ENCODE assay signal across 16 mouse cellular contexts in genomic region chr9:46495276-46495675, GRCm38 (mm10).
DNase-seq lines count a peak whose midpoint lies in the region; ATAC-seq lines count a peak whose summit lies in the region.
"Had no signal": no experiment of that assay in that cellular context is flagged by ENCODE, and none has a peak within 500 bp of the region (broad histone marks: within the 10 kb centered on the region; RNA-seq: fewer than 3 reads in every experiment).

No protein-coding gene starts in this region.

- ATAC-seq in kidney, embryonic 15.5 days (replicated peaks; ENCODE audit: low FRiP score) = no peak; the same call in 1 of the 2 replicates
- ATAC-seq: intestine, postnatal 0 days had no signal

- no peak overlapping the region for H3K9ac ChIP-seq in kidney, embryonic 15.5 days
- H3K9ac ChIP-seq: embryonic facial prominence, embryonic 12.5 days; liver, embryonic 15.5 days; lung, embryonic 15.5 days had no signal

- DNase-seq in kidney, adult 18-20 months = peak; percentile 34
- DNase-seq in R1 (ENCODE audit: low read depth, low spot score) = peak; percentile 45
- DNase-seq in kidney, adult 8-10 months = peak; percentile 20 to 66
- DNase-seq in kidney, postnatal 36 days = peak; percentile 64 to 82
- DNase-seq in gastrocnemius, adult 8-10 months (ENCODE audit: low spot score in 2 of 2) = no peak
- DNase-seq in spleen, postnatal 4 days (ENCODE audit: low spot score in 2 of 2) = no peak
- DNase-seq: adrenal gland, postnatal 25 days; liver; lung, postnatal 36 days; midbrain, embryonic 14.5 days had no signal

- 0 out of 2 replicates have a peak, but pooled peaks cover 6% of the 10 kb centered on the region for H3K27me3 ChIP-seq in kidney, embryonic 15.5 days
- H3K27me3 ChIP-seq: embryonic facial prominence, embryonic 12.5 days; liver, embryonic 15.5 days; lung, embryonic 15.5 days had no signal

- no peaks in the 10 kb centered on the region for H3K9me3 ChIP-seq in kidney, embryonic 15.5 days (replicated peaks)
- H3K9me3 ChIP-seq: embryonic facial prominence, embryonic 12.5 days; liver, embryonic 15.5 days; lung, embryonic 15.5 days; megakaryocyte, embryonic 14.5 days had no signal

- 34% methylated on average over 6 of the region's 6 CpGs for WGBS in kidney, embryonic 15.5 days

- no peak overlapping the region for H3K4me2 ChIP-seq in kidney, embryonic 15.5 days
- H3K4me2 ChIP-seq: embryonic facial prominence, embryonic 12.5 days; liver, embryonic 15.5 days; lung, embryonic 15.5 days had no signal

- H3K36me3 ChIP-seq in kidney, embryonic 15.5 days = no peaks in the 10 kb centered on the region
- H3K36me3 ChIP-seq: embryonic facial prominence, embryonic 12.5 days; liver, embryonic 15.5 days; lung, embryonic 15.5 days had no signal

- H3K4me3 ChIP-seq in kidney, embryonic 15.5 days (replicated peaks) = no peak overlapping the region
- H3K4me3 ChIP-seq: embryonic facial prominence, embryonic 12.5 days; liver, embryonic 15.5 days; lung, embryonic 15.5 days; megakaryocyte, embryonic 14.5 days had no signal

- H3K4me1 ChIP-seq in kidney, embryonic 15.5 days = peaks cover 8% of the 10 kb centered on the region
- H3K4me1 ChIP-seq: embryonic facial prominence, embryonic 12.5 days; liver, embryonic 15.5 days; lung, embryonic 15.5 days; megakaryocyte, embryonic 14.5 days had no signal

- no peak overlapping the region for H3K27ac ChIP-seq in kidney, embryonic 15.5 days
- H3K27ac ChIP-seq: embryonic facial prominence, embryonic 12.5 days; liver, embryonic 15.5 days; lung, embryonic 15.5 days had no signal

Comparison
In these comparisons a context has a peak if more than half of its experiments do, and no peak if none do; other contexts are left out.
1. DNase-seq: peak in kidney, adult 18-20 months (single experiment), R1 (single experiment), kidney, adult 8-10 months (2 of 2) and kidney, postnatal 36 days (2 of 2); none in gastrocnemius, adult 8-10 months (0 of 2) and spleen, postnatal 4 days (0 of 2).